Mouse (Mus musculus) 3134 (cell line): Measurements from ENCODE around the gene Set.

Experiments
- DNase-seq: peaks from one replicate; pipeline ENCODE4 v3.0.0-alpha.2; 2011; ENCODE audit warnings: low spot score; ENCODE audit not compliant: insufficient read length; ENCODE audit errors: extremely low read depth

The Set gene

GRCm38 (mm10) chr2:30087310-30087709, 30.1 kb downstream of the Set start:
- DNase-seq, result no peak

GRCm38 (mm10) chr2:30091521-30091920, 34.3 kb downstream of the Set start:
- no peak for DNase-seq

DNA sequence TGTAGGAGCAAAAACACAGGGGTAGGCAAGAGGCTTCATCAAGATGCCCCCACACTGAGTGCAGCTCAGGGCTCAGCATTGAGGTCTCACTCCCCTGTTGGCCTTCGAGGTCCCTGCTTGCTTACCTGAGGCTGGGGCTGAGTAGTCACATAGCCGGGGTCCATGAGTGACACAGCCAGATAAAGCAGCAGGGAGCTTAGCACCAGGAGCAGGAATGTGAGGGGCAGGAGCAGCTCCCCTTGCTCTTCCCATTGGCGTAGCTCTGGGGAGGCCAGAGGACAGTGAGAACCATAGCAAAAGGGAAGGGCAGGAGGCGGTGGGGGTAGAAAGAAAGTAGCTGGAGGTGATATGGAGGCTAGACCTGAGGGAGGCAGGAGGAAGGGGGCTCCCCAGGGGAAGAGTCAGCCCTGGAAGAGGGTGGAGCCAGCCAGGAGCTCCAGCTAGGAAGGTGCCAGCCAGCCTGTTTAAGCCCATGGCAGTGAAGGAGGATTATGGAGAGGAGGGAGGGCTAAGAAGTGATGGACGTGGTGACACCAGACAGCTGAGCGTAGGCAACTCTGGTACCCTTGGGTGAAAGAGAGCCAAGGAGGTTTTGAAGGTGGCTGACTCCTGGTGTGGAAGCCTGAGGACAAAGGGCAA, 35.2 kb downstream of the Set start:
- no peak for DNase-seq

DNA sequence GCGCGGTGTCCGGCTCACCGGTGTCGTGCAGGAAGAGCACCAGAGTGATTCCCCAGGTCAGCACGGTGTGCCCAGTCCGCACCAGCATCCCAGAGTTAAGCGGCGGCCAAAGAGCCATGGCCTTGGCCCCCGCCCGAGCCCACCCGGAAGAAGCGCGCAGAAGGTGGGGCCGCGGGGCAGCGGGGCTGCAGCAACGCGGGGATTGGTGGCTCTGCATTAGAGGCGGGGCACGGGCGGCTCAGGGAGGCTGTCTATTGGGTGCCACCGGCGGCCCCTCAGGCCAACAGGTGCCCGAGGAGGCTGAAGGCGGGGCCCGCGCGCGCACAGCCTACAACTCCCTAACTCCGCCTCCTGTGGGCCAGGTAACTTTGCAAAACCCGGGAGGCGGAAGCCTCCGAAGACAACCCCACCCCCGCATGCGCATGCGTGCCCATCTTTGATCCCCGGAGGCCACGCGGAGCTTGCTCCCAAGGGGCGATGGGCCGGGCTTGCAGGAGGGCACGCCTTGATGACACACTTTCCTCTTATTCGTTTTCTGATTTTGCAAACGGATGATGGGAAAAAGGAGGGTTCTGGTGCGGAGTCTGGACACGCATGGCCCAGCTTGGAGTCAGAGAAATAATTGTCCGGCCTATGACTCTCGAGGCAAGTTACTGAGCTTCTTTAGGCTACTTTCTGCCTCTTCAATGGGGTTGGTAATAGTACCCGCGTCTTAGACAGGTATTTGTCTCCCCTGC, 36.5 kb downstream of the Set start, which contains the start of gene Zdhhc12:
TSS of gene Zdhhc12 (minus strand) at position 178 of the 737 bp plus-strand sequence.
- peak; percentile 99 for DNase-seq

GRCm38 (mm10) chr2:30094208-30094588, 37.0 kb downstream of the Set start:
- DNase-seq, result peak; percentile 57

GRCm38 (mm10) chr2:30095882-30096527, 38.8 kb downstream of the Set start:
- no peak for DNase-seq

DNA sequence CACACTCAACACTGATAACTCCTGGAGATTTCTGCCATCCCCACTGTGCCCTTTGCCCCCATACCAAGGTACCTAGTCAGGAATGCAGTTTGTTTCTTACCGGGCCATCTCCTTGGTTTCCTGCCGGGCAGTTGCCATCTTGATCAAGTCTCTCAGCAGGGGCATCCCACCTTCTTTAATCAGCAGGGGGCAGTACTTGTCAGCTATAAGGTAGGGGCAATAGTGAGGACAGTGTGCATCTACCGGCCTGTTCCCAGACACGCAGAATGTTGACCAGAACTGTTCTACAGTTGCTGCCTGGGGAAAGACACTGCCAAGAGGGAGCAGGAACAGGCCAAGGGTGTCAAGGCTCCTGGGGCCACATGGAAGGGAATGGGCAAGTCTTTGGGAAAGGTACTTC, 43.0 kb downstream of the Set start:
- no peak for DNase-seq

DNA sequence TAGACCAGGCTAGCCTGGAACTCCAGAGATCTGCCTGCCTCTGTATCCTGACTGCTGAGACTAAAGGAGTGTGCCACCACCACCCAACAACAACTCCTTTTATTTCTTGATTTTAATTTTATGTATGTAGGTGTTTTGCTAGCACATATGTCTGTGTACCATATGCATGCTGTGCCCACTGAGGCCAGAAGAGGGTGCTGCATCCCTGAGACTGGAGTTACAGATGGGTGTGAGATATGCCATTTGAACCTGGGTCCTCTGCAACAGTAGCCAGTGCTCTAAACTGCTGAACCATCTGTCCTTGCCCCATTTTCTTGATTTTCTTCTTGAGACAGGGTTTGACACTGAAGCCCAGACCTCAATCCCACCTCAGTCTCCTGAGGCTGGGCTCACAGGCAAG, 49.2 kb downstream of the Set start:
- no peak for DNase-seq

GRCm38 (mm10) chr2:30107646-30108045, 50.5 kb downstream of the Set start:
- no peak for DNase-seq

DNA sequence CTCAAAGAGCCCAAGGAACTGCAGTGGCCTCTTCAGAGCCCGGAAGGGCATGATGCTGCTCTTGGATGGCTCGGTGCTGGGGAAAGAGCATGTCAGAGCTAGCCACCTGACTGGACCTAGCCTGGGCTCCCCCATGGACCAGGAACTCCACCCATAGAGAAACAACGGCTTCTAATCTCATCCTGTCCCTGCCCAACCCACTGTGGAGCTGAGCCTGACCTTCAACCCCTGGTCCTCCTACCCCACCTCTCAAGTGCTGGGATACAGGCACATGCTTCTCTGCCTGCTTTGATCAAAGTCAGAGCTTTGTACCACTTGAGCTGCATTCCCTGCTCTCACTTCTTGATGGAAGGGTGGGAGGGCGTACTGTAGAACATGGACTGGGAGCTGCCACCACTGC, 51.1 kb downstream of the Set start:
- no peak for DNase-seq

DNA sequence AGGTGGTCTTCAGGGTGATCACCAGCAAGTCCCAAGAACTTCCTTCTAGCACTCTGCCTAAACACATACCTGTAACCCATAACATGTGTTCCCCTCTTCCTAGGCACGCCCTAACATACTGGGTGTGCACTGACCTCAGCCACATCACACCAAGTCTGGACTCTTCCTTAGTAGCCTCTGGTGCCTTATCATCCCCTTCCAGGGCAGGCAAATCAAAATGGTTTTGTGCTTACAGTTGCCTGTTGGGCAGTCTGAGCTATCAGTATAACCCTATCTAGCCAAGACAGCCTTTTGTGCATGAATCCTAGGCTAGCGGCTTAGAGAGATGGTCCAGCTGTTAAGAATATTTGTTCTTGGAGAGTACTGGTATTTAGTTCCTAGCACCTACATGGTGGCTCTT, 54.3 kb downstream of the Set start:
- no peak for DNase-seq

DNA sequence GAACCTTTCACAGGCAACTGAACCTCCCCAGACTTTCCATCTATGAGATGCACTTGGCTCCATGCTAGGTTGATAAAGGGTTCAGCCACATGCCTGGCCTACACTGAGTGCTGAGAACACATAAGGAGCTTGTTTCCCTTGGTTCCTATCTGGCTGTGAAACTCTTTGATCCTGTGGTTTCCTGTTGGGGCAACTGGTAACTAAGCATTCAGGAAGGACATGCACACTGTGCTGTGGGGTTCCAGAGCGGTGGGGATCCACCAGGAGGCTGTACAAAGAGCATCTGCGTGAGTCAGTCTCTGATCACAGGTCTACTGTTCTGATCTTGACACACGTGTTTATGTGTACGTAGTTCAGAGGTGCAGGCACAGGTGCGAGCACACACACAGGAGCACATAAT, 55.4 kb downstream of the Set start:
- DNase-seq, result no peak

DNA sequence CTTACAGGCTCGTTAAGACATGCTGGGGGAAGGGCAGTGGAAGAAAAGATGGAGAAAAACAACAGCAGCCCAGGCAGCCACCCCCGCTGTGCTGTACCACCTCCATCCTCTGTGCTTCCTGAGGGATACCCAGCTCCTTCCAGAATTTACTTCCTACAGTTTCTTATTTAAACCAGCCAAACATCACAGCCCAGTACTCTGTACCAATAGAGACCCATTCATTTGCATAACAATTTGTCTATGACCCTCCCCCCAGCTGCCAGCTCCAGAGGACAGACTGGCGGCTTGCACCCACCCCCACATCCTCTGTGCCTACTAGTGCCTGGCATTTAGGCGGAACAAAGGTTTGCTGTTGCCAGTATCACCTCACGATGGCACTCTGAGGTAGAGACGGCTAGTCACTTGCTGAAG, 62.5 kb downstream of the Set start:
- no peak for DNase-seq

DNA sequence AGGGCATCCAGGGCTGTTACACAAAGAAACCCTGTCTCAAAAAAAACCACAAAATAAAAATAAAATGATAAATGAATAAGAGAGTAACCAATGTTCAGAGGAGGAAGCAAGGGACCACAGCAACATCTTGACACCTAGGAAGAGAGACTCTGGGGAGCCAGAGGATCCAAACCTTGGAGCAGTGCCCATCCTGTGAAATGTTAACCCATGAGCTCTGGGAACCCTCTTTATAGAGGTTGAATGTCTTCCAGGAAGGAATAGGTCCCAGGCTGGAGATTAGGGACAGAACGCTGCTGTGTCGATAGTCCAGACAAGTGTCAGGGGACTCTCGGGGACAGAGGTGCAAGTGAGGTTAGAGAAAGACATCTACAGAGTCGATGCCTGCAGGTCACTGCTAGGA, 63.1 kb downstream of the Set start:
- no peak for DNase-seq
